ENCODE assay signal across 21 mouse cellular contexts in the genomic region with DNA sequence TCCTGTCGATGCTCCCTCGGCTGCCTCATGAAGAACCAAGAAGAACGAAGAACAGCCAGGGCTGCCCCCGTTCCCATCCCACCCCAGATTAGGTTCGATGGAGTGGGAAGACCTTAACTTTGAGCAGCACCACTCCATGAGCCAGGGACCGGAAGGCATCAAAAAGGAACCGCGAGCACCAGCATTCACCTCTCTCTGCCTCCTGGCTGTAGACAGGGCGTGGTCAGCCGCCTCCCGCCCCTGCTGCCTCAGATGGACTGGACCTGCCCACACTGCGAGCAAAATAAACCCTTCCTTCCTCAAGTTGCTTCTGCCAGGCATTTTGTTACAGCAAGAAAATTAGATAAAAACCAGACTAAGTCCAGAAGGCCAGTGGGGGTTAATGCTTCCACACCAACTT. TPM values are rescaled to one million over a fixed set of nuclear protein-coding genes. Genes with fewer than 3 reads are reported as not detected.
DNase-seq lines count a peak whose midpoint lies in the region.
"Had no signal": no experiment of that assay in that cellular context is flagged by ENCODE, and none has a peak within 500 bp of the region (broad histone marks: within the 10 kb centered on the region; RNA-seq: fewer than 3 reads in every experiment).

No protein-coding gene starts in this region.

- H3K4me1 ChIP-seq in limb, embryonic 10.5 days, result peaks cover 8% of the 10 kb centered on the region
- H3K4me1 ChIP-seq: embryonic facial prominence, embryonic 13.5 days; forebrain, embryonic 12.5 days; hindbrain, embryonic 13.5 days had no signal

- no peaks in the 10 kb centered on the region for H3K36me3 ChIP-seq in limb, embryonic 10.5 days
- H3K36me3 ChIP-seq: embryonic facial prominence, embryonic 13.5 days; forebrain, embryonic 12.5 days; hindbrain, embryonic 13.5 days had no signal

- peak overlapping the region; percentile 26; the same call in 1 of the 2 replicates for H3K27ac ChIP-seq in limb, embryonic 10.5 days
- H3K27ac ChIP-seq: embryonic facial prominence, embryonic 13.5 days; forebrain, embryonic 12.5 days; gastrocnemius, adult 2 months; hindbrain, embryonic 13.5 days; hindbrain, postnatal 0 days had no signal

- intact Hi-C loops in heart, postnatal 25 days (cut with DNase I), result no loop called here

- no peak overlapping the region for H3K4me3 ChIP-seq in limb, embryonic 10.5 days
- H3K4me3 ChIP-seq: embryonic facial prominence, embryonic 13.5 days; forebrain, embryonic 12.5 days; gastrocnemius, adult 2 months; hindbrain, embryonic 13.5 days had no signal

- 67% methylated on average over 12 of the region's 12 CpGs for WGBS in limb, embryonic 10.5 days

- peak; percentile 79 for DNase-seq in heart, adult 11 months
- DNase-seq in heart, postnatal 25 days (ENCODE audit: low spot score), result no peak
- peak; percentile 57 for DNase-seq in ZHBTc4 (ENCODE audit: low read depth, low spot score)
- no peak for DNase-seq in limb, embryonic 10.5 days (ENCODE audit: low spot score)
- DNase-seq in frontal cortex, postnatal 14 days (ENCODE audit: low spot score in 2 of 2), result no peak
- DNase-seq in ovary, postnatal 36 days (ENCODE audit: low spot score), result no peak
- no peak for DNase-seq in right cerebral cortex, postnatal 36 days (ENCODE audit: low spot score in 2 of 2)
- DNase-seq: adrenal gland, postnatal 10 days; B cell, adult 2 months; cerebellum, adult 11 months; cerebellum, adult 9-10 months; cerebellum, postnatal 25 days; gastrocnemius, adult 2 months; gastrocnemius, postnatal 25 days; heart, postnatal 10 days had no signal

- no peaks in the 10 kb centered on the region for H3K9me3 ChIP-seq in limb, embryonic 10.5 days (replicated peaks)
- H3K9me3 ChIP-seq: embryonic facial prominence, embryonic 13.5 days; forebrain, embryonic 12.5 days; hindbrain, embryonic 13.5 days had no signal

- no peaks in the 10 kb centered on the region for H3K27me3 ChIP-seq in limb, embryonic 10.5 days (ENCODE audit: low read depth, poor library complexity, severe bottlenecking)
- H3K27me3 ChIP-seq: embryonic facial prominence, embryonic 13.5 days; forebrain, embryonic 12.5 days; hindbrain, embryonic 13.5 days had no signal

RNA-seq across cellular contexts. Expression of a gene that starts 16.1 kb away (rescaled TPM):
- total RNA-seq in heart, postnatal 25 days (2021), result not detected
- 0.09 TPM in 1 of 2 replicates, not detected in the other for polyA plus RNA-seq in limb, embryonic 10.5 days (2016; fragmentation: Nextera tagmentation; extraction: Ambion mirVana)
- total RNA-seq: gastrocnemius, adult 2 months; gastrocnemius, postnatal 25 days; granulocyte monocyte progenitor cell, adult 5-6 weeks; heart, postnatal 10 days; hematopoietic stem cell, adult 5-6 weeks had no signal

RNA-seq across cellular contexts. Expression of a gene that starts 29.6 kb away (rescaled TPM):
- total RNA-seq in heart, postnatal 25 days (2021), result 10 to 100 TPM; 12.9 to 15.5 TPM
- polyA plus RNA-seq in limb, embryonic 10.5 days (2016; fragmentation: Nextera tagmentation; extraction: Ambion mirVana), result 74.4 and 74.5 TPM in 2 replicates

RNA-seq across cellular contexts. Expression of a gene that starts 29.7 kb away (rescaled TPM):
- 100 to 1,000 TPM; 422 to 431 TPM for total RNA-seq in heart, postnatal 25 days (2021)
- 61.4 and 64.2 TPM in 2 replicates for polyA plus RNA-seq in limb, embryonic 10.5 days (2016; fragmentation: Nextera tagmentation; extraction: Ambion mirVana)

RNA-seq across cellular contexts. Expression of a gene that starts 59.6 kb away (rescaled TPM):
- total RNA-seq in heart, postnatal 25 days (2021), result 100 to 1,000 TPM; 120 to 132 TPM
- polyA plus RNA-seq in limb, embryonic 10.5 days (2016; fragmentation: Nextera tagmentation; extraction: Ambion mirVana), result 10.0 and 12.5 TPM in 2 replicates

Comparison
In these comparisons a context has a peak if more than half of its experiments do, and no peak if none do; other contexts are left out.
1. DNase-seq: peak in heart, adult 11 months (single experiment) and ZHBTc4 (single experiment); none in heart, postnatal 25 days (single experiment), limb, embryonic 10.5 days (single experiment), frontal cortex, postnatal 14 days (0 of 2), ovary, postnatal 36 days (single experiment) and right cerebral cortex, postnatal 36 days (0 of 2).